Mouse (Mus musculus) neural tube, embryonic 11.5 days (tissue): ENCODE data around the gene Nek7. TPM values are rescaled to one million over a fixed set of nuclear protein-coding genes. Genes with fewer than 3 reads are reported as not detected.

Source experiments
- ATAC-seq: fragments of 200-750 bp; cut with Nextera tagmentation; 2 replicates; pipeline ENCODE4 v1.8.0; 2017; ENCODE audit warnings: moderate number of reproducible peaks, mild to moderate bottlenecking, moderate TSS enrichment, moderate library complexity; ENCODE audit not compliant: insufficient read depth, low FRiP score, low TSS enrichment
- DNase-seq: peaks from one replicate; pipeline ENCODE4 v3.0.0-alpha.2; 2015; ENCODE audit warnings: low spot score
- H3K27ac ChIP-seq: fragments of 300-500 bp; sonication (generic); 2 replicates; pipeline ENCODE4 v1.5.1; 2014; ENCODE audit warnings: low read depth, mild to moderate bottlenecking, low read length
- H3K27me3 ChIP-seq: fragments of 300-500 bp; sonication (generic); 2 replicates; pipeline ENCODE4 v1.6.1; 2014; ENCODE audit warnings: mild to moderate bottlenecking, low read length, mixed read lengths; ENCODE audit not compliant: control insufficient read depth, insufficient read depth
- H3K36me3 ChIP-seq: fragments of 300-500 bp; sonication (generic); 2 replicates; pipeline ENCODE4 v1.6.1; 2014; ENCODE audit warnings: mild to moderate bottlenecking, low read length, moderate library complexity, mixed read lengths; ENCODE audit not compliant: control insufficient read depth, insufficient read depth
- H3K4me1 ChIP-seq: fragments of 300-500 bp; sonication (generic); 2 replicates; pipeline ENCODE4 v1.6.1; 2014; ENCODE audit warnings: low read length, mixed read lengths; ENCODE audit not compliant: control insufficient read depth, insufficient read depth
- H3K4me2 ChIP-seq: fragments of 300-500 bp; sonication (generic); 2 replicates; pipeline ENCODE4 v1.6.1; 2014; ENCODE audit warnings: low read depth, mild to moderate bottlenecking, moderate library complexity
- H3K4me3 ChIP-seq: fragments of 300-500 bp; sonication (generic); 2 replicates; pipeline ENCODE4 v1.5.1; 2014; ENCODE audit warnings: low read depth, low read length
- H3K9ac ChIP-seq: fragments of 300-500 bp; sonication (generic); 2 replicates; pipeline ENCODE4 v1.6.1; 2014; ENCODE audit warnings: mild to moderate bottlenecking, low read length
- H3K9me3 ChIP-seq: fragments of 300-500 bp; sonication (generic); 2 replicates; pipeline ENCODE4 v1.6.1; 2016; ENCODE audit warnings: low read length; ENCODE audit not compliant: control insufficient read depth
- WGBS: fragments of 180-500 bp; shearing (Covaris S2); extraction: QIAGEN DNeasy Blood & Tissue Kit; methylation state at CpG from one replicate; pipeline ENCODE4 v1.1.7; 2014; 5-methylcytosine and 5-hydroxymethylcytosine counted together
- polyA plus RNA-seq: library from polyadenylated mRNA; unstranded; fragments of >200 nt; fragmentation: Nextera tagmentation; extraction: Ambion mirVana; gene quantifications from 2 replicates; pipeline ENCODE4 v1.2.1, GENCODE M21; 2014

Gene Nek7
- polyA plus RNA-seq, 1 experiment from 2014 or later: 23.4 TPM

DNA sequence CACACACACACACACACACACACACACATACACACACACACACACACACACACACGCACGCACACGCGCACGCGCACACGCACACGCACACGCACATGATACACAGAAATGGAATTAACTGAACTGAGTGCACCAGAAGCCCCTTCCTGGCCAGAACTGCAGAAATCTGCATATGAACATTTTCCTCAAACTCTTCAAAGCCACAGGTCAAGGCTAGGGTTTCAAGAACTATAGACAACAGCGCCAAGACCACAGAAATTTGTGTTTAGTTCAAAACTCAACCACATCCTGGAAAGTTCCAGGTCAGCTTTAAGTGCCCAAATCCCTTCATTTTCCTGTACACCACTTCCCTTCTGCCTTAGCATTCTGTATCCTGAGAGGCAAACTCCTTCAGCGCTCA lies 21.9 kb downstream of the Nek7 start:
- Histone ChIP-seq H3K4me1 (no peaks in the 10 kb centered on the region), H3K4me3 (no peak overlapping the region), H3K27me3 (no peaks in the 10 kb centered on the region), H3K27ac (no peak overlapping the region), H3K4me2 (no peak overlapping the region), H3K9ac (no peak overlapping the region), H3K9me3 (no peaks in the 10 kb centered on the region), H3K36me3 (no peaks in the 10 kb centered on the region)
- no peak for DNase-seq
- ATAC-seq: no peak
- WGBS: 87% methylated on average over 10 of the region's 11 CpGs

DNA sequence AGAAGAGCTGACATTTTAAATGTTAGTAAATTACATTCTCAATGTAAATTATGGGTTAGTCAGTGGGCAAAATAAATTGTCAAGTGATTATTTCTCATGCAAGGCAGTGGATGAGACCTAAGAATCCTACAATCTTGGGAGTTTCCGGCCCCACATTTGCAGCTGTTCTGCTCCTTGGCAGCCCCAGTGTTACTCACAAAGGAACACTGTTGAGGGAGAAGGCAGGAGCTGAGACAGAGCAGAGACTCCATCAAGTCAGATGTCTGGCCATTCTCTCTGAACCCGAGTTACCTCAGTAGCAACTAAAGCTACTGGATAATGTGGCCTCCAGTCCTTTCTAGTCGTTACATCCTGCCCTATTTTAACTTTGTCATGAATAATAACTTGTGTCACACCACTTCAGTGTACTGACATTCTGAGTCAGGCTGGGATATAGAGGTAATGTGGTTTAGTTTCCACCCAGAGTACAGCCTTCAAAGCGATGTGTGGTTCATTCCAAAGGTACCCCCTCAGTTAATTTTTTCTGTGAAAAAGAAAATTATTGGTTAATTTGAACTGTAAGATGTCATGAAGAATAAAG lies 23.7 kb downstream of the Nek7 start:
- Histone ChIP-seq H3K9ac (no peak overlapping the region), H3K27me3 (no peaks in the 10 kb centered on the region), H3K36me3 (no peaks in the 10 kb centered on the region), H3K4me2 (no peak overlapping the region), H3K4me3 (no peak overlapping the region), H3K9me3 (no peaks in the 10 kb centered on the region), H3K4me1 (no peaks in the 10 kb centered on the region), H3K27ac (no peak overlapping the region)
- WGBS: 71% methylated on average over 4 of the region's 4 CpGs
- DNase-seq: no peak
- no peak for ATAC-seq

DNA sequence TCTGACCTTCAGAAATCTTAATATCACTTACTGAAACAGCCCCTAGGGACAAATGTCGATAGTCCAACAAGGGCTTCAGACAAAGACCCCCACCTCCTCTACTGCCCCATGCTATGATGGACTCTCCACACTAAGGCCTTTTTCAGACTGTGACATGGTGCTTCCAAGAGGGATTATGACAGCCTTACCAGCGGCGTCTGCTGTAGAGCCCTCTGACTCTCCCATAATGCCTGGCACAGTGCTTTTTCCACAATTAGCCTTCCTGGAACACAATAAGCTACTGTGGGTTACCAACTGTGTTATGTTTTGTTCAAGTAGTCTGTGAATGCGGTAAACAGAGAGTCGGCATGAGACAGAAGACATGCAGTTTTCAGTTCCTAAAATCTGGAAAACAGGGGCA lies 25.0 kb downstream of the Nek7 start:
- no peak overlapping the region for H3K27ac ChIP-seq
- H3K4me2 ChIP-seq: no peak overlapping the region
- H3K4me3 ChIP-seq: no peak overlapping the region
- 88% methylated on average over 5 of the region's 5 CpGs for WGBS
- H3K27me3 ChIP-seq: no peaks in the 10 kb centered on the region
- DNase-seq (no peak), ATAC-seq (no peak)
- no peaks in the 10 kb centered on the region for H3K9me3 ChIP-seq
- H3K4me1 ChIP-seq: no peaks in the 10 kb centered on the region
- H3K36me3 ChIP-seq: no peaks in the 10 kb centered on the region
- H3K9ac ChIP-seq: no peak overlapping the region

DNA sequence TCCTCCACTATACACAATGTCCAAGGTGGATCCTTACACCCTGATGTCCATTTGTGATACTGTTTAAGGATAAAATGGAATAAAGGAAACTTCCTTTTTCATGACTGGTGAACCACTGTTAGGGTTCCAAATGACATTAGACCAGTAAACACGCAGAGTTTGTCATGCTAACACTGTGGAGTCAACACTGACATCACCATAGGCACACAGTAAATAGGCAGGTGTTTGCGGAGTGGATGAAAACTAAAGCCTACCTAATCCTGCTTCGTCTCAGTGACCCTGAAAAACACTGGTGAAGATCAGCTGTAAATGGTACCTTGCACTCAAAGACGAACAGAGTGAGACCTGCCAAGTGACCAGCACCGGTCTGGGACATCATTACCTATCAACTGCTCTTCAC lies 26.0 kb downstream of the Nek7 start:
- Histone ChIP-seq H3K36me3 (no peaks in the 10 kb centered on the region), H3K27ac (no peak overlapping the region), H3K4me3 (no peak overlapping the region), H3K9ac (no peak overlapping the region), H3K27me3 (no peaks in the 10 kb centered on the region), H3K9me3 (no peaks in the 10 kb centered on the region), H3K4me2 (no peak overlapping the region), H3K4me1 (no peaks in the 10 kb centered on the region)
- WGBS: 96% methylated on average over 5 of the region's 5 CpGs
- DNase-seq (no peak), ATAC-seq (no peak)

DNA sequence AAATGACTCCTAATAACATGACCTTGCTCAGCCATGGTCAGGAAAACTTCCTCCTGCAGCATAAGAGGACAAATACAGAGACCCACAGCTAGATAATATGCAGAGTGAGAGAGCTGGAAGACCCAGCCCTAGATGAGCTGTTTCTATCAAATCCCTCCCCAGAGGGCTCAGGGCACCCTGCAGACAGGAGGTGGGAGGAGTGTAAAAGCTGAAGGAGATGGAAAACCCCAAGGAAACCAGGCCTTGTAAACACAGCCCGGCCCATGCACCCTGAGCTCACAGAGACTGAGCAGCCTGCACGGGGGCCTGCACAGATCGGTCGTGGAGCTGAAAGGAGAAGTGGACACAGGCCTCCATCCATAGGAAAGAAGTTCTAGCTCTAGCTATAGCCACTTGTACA lies 27.5 kb downstream of the Nek7 start:
- H3K27me3 ChIP-seq: no peaks in the 10 kb centered on the region
- H3K4me1 ChIP-seq: no peaks in the 10 kb centered on the region
- H3K4me3 ChIP-seq: no peak overlapping the region
- H3K9ac ChIP-seq: no peak overlapping the region
- H3K9me3 ChIP-seq: no peaks in the 10 kb centered on the region
- WGBS: 91% methylated on average over 4 of the region's 4 CpGs
- no peak for DNase-seq
- no peak for ATAC-seq
- H3K27ac ChIP-seq: no peak overlapping the region
- no peaks in the 10 kb centered on the region for H3K36me3 ChIP-seq
- no peak overlapping the region for H3K4me2 ChIP-seq

DNA sequence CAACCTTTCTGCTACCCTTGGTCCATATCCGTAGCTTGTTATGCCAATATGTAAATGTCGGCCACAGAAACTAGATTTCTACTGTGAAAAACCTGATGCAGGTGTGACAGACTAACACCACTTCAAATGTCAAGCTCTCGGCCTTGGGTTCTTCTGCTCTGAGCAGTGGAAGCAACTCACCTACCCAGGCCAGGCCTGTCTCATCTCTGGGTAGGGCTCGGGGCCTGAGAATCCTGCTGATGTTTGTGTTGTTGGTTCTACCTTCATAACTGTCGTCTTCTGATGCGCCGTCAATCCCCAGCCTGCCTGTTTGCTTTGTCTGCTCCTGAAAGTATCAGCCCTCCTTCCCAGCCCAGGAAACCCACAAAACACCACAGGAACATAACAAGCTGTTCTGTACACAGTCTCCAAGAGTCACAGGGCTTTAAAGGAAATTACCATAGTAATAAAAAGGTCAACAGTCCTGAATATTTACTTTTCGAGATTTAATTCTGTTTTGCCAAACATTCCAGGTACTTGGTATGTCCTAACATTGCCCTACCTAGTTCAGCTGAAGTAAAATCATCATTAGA lies 29.4 kb downstream of the Nek7 start:
- DNase-seq: no peak
- Histone ChIP-seq H3K36me3 (no peaks in the 10 kb centered on the region), H3K27me3 (no peaks in the 10 kb centered on the region), H3K9ac (no peak overlapping the region), H3K4me3 (no peak overlapping the region), H3K9me3 (no peaks in the 10 kb centered on the region), H3K4me1 (no peaks in the 10 kb centered on the region), H3K4me2 (no peak overlapping the region), H3K27ac (no peak overlapping the region)
- WGBS: 88% methylated on average over 8 of the region's 8 CpGs
- ATAC-seq: no peak

DNA sequence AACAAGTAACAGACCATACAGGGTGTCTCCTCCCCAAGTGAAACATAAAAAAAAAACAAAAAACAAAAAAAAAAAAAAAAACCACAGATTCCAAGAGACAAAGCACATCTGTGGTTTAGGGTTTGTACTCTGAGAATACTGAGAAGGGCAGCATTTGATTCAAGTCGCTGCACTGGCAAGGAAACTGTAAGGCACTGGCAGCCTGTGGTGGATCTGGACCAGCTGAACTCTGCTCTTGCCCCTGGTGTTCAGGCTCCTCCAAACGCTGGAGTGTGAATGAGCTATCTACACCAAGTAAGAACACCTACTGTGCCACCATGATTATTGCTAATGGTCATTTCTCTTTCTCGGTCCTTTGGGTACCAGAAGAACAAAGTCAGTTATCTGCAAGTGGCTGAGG lies 30.8 kb downstream of the Nek7 start:
- DNase-seq (no peak), ATAC-seq (no peak)
- no peak overlapping the region for H3K4me3 ChIP-seq
- no peaks in the 10 kb centered on the region for H3K27me3 ChIP-seq
- H3K9ac ChIP-seq: no peak overlapping the region
- H3K36me3 ChIP-seq: no peaks in the 10 kb centered on the region
- no peak overlapping the region for H3K4me2 ChIP-seq
- H3K9me3 ChIP-seq: no peaks in the 10 kb centered on the region
- WGBS: 76% methylated on average over 3 of the region's 3 CpGs
- H3K27ac ChIP-seq: no peak overlapping the region
- H3K4me1 ChIP-seq: no peaks in the 10 kb centered on the region

DNA sequence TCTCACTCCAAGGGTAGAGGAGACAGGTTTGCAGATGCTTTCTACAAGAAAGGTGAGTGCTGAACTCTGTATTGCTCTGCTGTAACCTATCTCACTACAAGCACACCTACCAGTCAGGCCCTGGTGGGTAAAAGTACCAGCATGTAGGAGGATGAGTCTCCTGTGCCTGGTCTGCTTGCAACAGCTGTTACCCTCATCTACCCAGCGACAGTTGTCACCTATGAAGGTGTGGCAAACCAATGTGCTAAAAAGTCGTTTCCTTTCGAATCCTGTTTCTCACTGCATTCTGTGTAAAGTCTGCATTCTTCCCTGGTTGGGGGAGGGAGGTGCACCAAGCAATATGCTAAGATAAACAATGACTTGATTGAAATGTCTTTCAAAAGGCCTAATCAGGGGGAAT lies 32.1 kb downstream of the Nek7 start:
- DNase-seq (no peak), ATAC-seq (no peak)
- no peaks in the 10 kb centered on the region for H3K9me3 ChIP-seq
- no peak overlapping the region for H3K9ac ChIP-seq
- no peaks in the 10 kb centered on the region for H3K27me3 ChIP-seq
- H3K27ac ChIP-seq: no peak overlapping the region
- no peaks in the 10 kb centered on the region for H3K4me1 ChIP-seq
- no peak overlapping the region for H3K4me2 ChIP-seq
- no peak overlapping the region for H3K4me3 ChIP-seq
- H3K36me3 ChIP-seq: no peaks in the 10 kb centered on the region
- WGBS: 40% methylated on average over 3 of the region's 3 CpGs

DNA sequence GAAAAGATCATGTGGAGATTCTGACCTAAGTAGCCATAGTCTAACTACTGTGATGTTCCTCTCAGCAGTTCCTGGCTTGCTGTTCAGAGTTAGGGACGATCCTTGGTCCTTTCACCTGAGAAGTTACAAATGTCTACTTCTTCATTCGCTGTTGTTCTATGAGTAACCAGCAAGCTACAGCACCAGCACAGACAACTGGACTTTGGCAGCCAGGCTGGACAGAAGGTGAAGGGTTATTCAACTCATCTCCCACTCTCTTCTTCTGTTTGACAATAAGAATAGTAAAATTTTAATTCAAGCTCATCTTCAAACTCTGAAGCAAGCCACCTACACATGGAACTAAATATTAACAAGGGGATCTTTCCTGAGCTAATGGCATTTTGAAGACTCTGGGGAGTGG lies 33.0 kb downstream of the Nek7 start:
- no peak for ATAC-seq

More for the DNA sequence above, 33.0 kb downstream of the Nek7 start:
- Histone ChIP-seq H3K9ac (no peak overlapping the region), H3K27me3 (no peaks in the 10 kb centered on the region), H3K4me1 (no peaks in the 10 kb centered on the region), H3K27ac (no peak overlapping the region), H3K36me3 (no peaks in the 10 kb centered on the region), H3K4me2 (no peak overlapping the region), H3K9me3 (no peaks in the 10 kb centered on the region), H3K4me3 (no peak overlapping the region)
- WGBS: 98% methylated on average over 2 of the region's 2 CpGs
- DNase-seq: no peak
